Mouse (Mus musculus) cerebellum, postnatal 4 days (tissue): Measurements from ENCODE around the gene Sptbn2.
A peak's percentile ranks its signal among the peaks of the same experiment; 100 is the strongest.

ENCODE experiments used
- DNase-seq, 2 experiments: peaks; one replicate each; pipeline ENCODE4 v3.0.0; 2022; ENCODE audit warnings: low spot score in 2 of 2, mixed read lengths in 1 of 2

The Sptbn2 gene

DNA sequence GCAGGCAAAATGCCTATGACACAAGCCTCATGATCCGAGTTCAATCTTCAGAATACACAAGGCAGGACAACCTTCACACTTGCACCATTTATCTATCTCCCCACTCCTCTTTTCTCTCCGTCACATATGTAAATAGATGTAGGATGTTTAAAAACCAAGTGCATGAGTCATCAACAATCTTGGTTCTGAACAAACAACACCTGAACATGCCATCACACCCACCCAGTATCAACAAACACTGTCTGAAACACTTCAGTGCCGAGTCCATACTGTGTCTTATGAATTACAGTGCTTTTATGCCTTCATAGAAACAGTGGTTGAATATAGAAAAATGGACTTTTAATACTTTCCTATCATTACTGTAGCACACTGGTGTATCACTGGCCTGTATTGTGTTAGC is 61.8 kb downstream of the Sptbn2 start:
- DNase-seq: no peak

DNA sequence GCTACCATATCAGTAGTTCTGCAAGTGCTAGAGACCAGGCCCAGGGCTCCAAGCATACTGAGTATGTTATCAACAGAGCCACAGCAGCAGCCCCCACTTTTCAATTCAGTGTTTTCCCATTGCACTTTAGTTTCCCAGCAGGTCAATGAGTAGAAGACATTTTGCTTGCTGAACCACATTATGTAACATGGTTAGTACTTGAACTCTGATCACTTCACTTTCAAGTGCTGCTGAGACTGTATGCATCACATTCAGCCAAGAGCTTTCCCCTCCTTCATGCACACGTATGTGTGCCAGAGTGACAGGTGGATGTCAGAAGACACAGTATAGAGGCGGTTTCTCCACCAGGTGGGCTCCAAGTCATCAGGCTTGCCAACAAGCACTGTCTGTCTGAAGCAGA is 71.9 kb downstream of the Sptbn2 start:
- no peak for DNase-seq

DNA sequence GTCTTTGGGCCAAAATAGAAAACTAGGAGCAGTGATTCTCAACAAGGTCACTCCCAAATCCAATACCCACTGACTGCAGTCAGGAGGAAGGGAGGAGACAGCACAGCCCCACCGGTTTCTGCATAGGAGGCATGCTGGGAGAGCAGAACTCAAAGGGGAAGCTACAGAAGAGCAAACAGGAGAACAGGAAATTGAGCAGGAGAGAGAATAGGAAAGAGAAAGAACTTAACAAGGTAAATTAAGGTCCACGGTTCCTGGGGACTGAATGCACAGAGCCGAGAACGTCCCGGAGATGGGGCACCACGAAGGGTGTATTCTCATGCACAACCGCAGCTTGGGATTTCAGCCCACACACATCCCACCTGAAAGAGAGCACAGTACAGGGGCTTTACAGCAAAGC is 74.2 kb downstream of the Sptbn2 start:
- DNase-seq: no peak

DNA sequence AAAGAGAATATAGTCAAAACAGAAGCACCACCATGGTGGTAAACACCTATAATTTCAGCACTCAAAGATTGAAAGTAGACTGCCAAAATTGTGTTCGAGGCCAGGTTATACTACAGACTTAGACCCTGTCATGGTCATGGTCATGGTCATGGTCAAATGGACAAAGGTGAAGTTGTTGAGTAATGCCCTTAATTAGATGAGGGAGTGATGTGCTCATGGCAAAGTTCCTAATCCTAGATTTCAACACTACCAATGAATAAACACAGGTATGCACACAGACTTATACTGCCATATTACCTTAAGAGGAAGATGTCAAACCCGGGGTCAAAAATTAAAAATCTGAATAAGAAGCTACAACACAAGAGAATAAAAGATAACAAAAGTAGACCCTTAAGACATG is 75.3 kb downstream of the Sptbn2 start:
- DNase-seq: no peak

DNA sequence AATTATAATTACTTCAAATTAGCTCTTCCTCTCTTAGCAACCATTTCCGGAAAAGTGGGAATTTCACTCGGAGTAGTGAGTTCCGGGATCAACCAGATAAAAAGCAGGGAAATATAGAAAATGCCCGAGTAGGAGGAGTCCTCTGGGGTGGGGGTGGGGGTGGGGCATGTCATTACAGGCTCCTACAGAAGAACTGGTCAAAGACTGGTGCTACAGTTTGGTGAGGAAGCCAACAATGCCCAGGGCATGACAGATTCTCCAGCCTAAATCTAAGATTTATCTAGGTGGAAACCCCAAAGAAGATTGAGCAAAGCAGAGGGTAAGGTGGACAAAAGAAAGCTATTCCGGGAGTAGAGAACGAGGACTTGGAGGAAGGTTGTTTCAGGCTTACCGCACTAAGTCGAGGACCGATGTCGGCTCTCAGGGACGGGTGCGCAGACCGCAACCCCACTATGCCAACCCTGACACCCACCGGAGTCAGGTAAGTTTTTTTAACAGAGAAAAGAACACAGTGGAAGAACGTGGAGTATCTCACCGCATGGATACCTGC is 82.4 kb downstream of the Sptbn2 start:
- DNase-seq: no peak

DNA sequence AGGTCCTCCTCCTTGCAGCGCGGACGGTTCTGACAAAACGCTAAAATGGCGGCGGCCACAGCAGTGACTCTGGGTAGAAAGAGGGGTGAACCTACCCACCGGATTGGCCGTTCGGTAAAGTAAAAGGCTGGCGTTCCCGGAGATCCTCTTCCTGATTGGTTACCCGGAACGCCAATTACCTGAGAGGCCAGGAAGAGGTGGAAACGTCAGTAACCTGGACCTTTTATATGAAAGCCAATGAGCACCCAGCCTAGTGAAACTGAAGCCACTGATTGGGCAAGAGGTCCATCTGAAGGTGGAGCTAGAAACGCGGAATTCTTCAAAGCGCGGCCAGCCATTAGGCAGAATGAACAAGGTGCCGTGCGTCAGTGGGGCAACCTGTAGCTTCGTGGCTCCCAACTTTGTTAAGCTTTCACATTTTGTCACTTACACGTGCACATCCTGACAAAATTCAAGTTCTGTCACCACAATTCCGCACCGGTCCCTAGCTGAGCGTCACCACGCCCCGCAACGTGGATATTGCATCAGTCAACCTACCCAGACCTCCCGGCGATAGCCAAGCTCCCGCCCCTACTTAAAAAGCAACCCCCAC is 83.0 kb downstream of the Sptbn2 start, which contains the start of gene Rbm4:
Gene Rbm4, minus strand, starts transcription at position 71 of the 592 bp plus-strand sequence.
- peak; percentile 89 to 97 for DNase-seq

DNA sequence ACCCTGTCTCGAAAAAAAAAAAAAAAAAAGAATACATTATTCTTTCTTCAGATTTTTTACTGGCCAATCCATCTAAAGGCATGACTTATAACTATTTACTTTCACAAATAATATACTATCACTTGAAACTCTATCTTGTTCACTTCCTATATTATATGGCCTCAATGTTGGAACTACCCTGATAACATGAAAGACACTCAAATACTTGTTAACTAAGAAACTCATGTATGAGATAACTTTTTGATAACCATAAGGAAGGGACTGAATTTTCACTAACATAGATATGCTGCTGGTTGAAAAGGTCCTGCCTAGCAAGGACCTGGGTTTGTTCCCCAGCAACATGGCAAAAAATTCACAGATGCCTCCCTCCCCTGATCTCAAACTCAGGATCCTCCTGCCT is 85.0 kb downstream of the Sptbn2 start:
- DNase-seq: no peak

DNA sequence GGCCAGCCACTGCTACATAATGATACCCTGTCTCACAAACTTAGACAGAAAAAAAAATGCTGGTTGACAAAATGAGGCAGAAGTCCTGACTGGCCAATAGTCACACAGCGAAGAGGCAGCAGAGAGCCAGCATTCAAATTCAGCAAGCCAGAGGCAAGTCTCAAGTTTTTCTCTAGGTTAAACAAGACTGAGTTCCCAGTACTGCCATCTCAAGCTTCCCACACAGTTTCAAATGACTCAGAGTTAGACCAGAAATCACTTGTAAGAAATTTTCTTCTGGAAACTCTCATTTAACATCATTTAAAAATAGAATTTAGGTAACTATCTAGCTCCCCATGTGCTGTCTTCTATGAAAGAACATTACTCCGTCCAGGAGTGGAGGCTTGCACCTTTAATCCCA is 86.9 kb downstream of the Sptbn2 start:
- DNase-seq: no peak

DNA sequence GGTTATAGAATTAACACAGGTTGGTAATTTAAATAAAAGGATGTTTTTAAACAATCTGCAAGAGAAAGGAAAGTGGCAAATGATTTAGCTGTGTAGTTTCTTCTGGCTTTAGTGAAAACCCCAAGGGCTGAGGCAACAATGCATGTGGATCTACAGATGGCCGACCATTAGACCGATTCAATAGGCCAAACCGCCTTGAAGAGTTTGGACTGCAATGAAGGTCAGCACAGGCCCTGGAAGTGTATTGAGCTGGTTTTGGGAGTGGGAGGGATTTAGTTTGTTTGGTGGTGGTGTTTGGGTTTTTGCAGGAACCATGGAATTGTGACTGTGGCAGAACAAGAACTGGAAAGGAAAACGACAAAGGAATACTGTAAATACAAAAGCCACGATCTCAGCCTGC is 88.1 kb downstream of the Sptbn2 start:
- no peak for DNase-seq
